Mouse (Mus musculus): ENCODE measurements around the gene BC051142. TPM values are rescaled to one million over a fixed set of nuclear protein-coding genes. Genes with fewer than 3 reads are reported as not detected.
"Not testable (repeated sequence)": the region's sequence is repeated elsewhere in the genome, so short reads cannot be mapped to it uniquely, and the experiment has no call there.

Gene BC051142
- total RNA-seq, 2 experiments from 2014 or later: 1.5 to 3.6 TPM

DNA sequence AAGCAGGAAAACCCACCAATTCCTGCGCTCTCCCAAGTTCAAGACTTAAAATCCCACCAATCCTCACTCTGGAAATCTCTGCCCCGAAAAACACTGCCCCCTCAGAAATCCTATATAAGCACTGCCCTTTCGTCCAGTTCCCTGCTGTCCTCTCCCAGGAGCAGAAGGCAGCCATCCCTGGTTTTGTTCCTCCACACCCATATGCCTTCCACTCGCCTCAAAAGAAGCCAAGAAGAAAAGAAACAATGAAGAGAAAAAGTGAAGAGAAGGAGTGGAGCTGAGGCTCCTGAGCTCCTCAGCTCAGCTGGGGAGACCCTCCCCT lies 735 bp downstream of the BC051142 start:
- no peak for DNase-seq

- peak; percentile 82 for DNase-seq
Observed at GRCm38 (mm10) chr17:34411117-34411516, 12.5 kb downstream of the BC051142 start.

GRCm38 (mm10) chr17:34420014-34420413 lies 21.4 kb downstream of the BC051142 start:
- DNase-seq: no peak

- DNase-seq: no peak
Observed at GRCm38 (mm10) chr17:34427597-34427996, 29.0 kb downstream of the BC051142 start.

DNA sequence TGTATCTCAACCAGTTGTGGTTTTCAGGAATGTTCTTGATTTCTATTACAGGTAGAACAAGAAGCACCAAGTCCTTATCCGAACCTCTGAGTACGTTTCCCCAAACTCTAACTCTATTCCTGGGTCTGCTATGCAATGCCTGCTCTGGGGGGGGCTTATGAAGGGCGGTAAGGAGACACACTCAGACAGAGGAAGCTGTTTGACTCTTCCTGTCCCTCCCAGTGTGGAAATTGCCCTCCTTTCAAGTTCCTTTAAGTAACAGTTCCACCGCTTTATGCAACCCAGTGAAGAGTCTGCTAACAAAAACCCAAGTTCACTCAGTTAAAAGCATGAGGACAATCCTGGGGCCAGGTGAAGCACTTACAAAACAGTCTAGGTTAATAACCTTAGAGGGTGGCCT lies 38.5 kb downstream of the BC051142 start:
- no peak for DNase-seq

- DNase-seq: no peak
Observed at GRCm38 (mm10) chr17:34437606-34438005, 39.0 kb downstream of the BC051142 start.

GRCm38 (mm10) chr17:34438588-34438987 lies 40.0 kb downstream of the BC051142 start:
- DNase-seq: no peak

- DNase-seq: no peak
Observed at GRCm38 (mm10) chr17:34439795-34440194, 41.2 kb downstream of the BC051142 start.

DNA sequence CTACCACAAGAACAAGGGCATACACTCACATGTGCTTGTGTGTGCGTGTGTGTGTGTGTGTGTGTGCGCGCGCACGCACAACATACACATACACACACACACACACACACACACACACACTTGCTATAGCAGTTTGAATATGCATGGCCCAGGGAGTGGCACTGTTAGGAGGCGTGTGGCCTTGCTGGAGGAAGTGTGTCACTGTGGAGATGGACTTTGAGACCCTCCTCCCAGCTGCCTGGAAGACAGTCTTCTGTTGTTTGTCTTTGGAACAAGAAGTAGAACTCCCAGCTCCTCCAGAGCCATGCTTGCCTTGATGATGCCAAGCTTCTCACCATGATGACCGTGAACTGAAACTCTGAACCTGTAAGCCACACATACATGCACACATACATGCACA lies 43.4 kb downstream of the BC051142 start:
- DNase-seq: no peak

DNA sequence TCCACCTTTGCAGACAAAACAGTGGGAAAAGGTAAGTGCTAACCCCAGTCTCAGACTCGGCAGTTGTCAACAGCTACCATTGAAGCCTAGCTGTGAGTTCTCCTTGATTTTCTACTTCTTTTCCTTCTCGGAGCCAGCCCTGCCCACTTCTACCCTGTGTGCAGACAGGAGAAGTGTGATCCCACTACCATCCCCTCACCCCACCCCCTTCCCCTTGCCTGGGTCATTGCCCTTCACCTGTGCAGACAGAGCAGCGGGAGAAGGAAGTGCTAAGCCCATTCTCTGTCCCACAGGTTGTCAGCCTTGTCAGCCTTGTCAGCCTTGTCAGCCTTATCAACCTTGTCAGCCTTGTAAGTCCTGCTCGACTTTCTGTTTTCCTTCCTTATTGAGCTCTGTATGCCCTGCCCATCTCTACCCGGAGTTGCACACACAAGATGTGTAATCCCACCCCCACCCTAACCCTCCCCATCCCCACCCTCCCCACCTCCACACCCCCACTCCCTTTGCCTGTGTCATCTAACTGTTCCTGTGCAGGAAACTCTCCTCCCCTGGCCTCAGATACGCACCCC lies 49.9 kb downstream of the BC051142 start:
- no peak for DNase-seq

DNA sequence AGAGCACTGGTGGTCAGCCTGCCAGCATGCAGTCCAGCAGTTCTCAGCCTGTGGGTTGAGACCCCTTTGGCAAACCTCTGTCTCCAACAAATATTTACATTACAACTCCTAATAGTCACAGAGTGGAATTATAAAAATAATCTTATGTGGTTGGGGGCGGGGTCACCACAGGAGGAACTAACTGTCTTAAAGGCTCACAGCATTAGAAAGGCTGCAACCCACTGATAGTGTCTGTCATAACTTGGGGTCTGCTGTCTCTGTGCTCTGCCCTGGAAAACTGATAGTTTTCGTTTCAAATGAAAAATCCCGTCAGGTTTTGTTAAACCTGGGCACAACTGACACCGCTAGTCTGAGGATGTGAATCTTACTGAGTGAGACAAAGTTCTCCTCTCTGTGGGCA lies 59.0 kb downstream of the BC051142 start:
- DNase-seq: no peak

- DNase-seq: no peak
Observed at GRCm38 (mm10) chr17:34459255-34459654, 60.6 kb downstream of the BC051142 start.

DNA sequence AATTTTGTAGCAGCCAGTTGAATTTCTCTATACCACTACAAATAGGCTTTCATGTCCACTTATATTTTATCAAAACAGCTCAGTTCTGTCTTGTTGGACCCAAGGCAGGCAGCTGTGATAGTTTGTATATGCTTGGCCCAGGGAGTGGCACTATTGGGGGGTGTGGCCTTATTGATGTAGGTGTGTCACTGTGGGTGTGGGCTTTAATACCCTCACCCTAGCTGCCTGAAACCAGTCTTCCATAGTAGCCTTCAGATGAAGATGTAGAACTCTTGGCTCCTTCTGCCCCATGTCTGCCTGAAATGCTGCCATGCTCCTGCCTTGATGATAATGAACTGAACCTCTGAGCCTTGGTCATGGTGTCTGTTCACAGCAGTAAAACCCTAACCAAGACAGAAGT lies 67.3 kb downstream of the BC051142 start:
- DNase-seq: not testable (repeated sequence)

- DNase-seq: no peak
Observed at GRCm38 (mm10) chr17:34470491-34470890, 71.9 kb downstream of the BC051142 start.

DNA sequence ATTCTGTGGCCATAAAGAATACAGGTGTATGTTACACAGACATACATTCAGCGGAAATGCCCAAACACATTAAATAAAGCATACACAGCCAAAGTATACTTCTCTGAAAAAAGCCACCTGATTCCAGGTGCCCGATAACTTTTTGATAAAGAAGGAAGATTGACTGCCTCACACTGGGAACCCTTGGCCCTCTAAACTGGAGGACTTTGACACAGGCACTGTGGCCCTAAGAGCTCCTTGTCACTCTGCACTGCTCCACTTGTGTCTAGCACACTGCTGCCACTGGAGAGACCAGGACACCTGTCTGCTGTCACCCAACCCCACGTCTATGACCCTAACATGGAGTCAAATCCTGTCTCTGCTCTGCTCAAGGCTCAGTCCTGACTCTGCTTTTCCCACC lies 76.4 kb downstream of the BC051142 start:
- DNase-seq: no peak

DNA sequence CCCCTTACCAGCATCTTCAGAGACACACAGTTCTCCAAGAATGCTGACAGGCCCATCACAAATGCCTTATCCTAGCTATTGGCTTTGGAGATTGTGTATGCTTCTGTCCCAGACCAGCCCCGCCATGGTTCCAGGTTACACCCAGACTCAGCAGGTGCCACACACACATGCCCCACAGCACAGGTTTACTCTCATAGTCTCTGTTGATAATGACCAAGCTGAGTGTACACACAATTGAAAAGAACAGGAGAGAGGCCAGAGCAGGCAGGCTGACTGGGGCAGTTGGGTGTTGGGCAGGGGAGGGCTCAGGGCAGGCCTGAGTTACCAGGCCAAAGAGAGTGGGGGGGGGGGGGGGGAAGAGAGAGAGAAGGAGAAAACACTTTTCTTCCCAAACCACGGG lies 77.8 kb downstream of the BC051142 start:
- no peak for DNase-seq

- not testable (repeated sequence) for DNase-seq
Observed at GRCm38 (mm10) chr17:34477238-34478013, 78.8 kb downstream of the BC051142 start, which contains the start of gene Btnl4. TSS of gene Btnl4 (minus strand) at chr17:34477318.

- no peak for DNase-seq
Observed at GRCm38 (mm10) chr17:34492796-34493195, 94.2 kb downstream of the BC051142 start.

DNA sequence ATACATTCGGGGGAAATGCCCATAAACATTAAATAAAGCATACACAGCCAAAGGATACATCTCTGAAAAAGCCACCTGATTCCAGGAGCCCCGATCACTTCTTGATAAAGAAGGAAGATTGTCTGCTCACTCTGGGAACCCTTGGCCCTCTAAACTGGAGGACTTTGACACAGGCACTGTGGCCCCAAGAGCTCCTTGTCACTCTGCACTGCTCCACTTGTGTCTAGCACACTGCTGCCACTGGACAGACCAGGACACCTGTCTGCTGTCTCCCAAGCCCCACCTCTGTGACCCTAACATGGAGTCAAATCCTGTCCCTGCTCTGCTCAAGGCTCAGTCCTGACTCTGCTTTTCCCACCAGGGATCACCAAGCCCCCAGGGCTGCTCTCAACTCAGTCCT lies 96.5 kb downstream of the BC051142 start:
- not testable (repeated sequence) for DNase-seq

GRCm38 (mm10) chr17:34496539-34496938 lies 97.9 kb downstream of the BC051142 start:
- DNase-seq: no peak

DNA sequence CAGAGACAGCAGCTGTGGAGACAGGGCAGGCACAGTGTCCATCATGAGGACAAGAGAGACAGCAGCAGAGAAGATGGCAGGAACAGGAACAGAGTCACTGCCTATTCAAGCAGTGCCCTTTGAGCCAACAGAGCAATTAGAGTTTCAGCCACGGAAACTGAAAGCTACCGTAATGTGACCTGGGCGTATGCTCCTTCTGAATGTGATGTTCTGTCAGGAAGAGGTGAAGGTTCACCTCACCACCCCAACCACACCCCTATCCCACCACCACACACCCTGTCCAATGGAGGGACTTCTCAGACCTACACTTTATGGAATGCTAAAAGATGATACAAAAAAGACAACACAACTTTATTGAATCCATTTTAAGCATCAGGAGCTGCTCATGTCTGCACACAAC lies 98.7 kb downstream of the BC051142 start:
- DNase-seq: not testable (repeated sequence)

DNA sequence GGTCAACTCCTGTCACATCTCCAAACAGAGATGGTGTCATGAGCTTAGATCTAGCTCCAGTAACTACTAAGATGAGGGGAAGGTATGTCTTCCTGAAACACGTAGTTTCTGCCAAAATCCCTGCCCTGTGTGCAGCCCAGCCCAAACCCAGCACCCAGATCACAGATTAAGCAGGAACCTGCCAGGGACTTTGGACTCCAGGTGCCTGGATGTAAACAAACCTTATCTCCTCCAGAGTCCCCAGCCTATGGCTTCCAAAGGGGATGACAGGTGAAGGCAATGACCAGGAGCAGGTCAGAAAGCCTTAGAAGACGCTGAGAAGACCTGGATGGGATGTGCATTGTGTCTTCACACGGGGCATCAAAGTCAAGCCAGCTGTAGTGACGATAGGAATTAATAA lies 99.1 kb downstream of the BC051142 start:
- DNase-seq: not testable (repeated sequence)

DNA sequence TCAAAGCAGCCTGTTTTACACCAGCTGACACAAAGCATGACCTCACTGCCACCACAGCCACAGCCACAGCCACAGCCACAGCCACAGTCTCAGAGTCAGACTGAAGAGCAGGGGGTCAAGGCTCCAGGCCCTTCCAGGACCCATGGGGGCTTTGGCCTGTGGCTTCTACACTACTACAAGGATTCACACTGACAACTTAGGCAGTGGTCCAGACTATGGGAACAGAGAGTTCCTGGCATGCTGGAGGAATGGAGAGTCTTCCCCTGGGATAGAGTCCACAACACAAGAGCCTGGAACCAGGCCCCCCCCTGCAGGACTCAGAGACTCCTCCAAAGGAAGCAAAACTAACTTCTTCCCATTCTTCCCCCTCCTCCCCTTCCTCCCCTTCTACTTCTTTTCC lies 109.0 kb downstream of the BC051142 start:
- DNase-seq: no peak

Data from adrenal gland, postnatal 10 days (tissue).